Mouse (Mus musculus) lung, embryonic 16.5 days (tissue): ENCODE results near the gene Fam205a2. TPM values are rescaled to one million over a fixed set of nuclear protein-coding genes. Genes with fewer than 3 reads are reported as not detected.
"Not testable (repeated sequence)": the region's sequence is repeated elsewhere in the genome, so short reads cannot be mapped to it uniquely, and the experiment has no call there.

ENCODE experiments used
- ATAC-seq: fragments of 200-750 bp; cut with Nextera tagmentation; 2 replicates; pipeline ENCODE4 v1.8.0; 2017; ENCODE audit warnings: low read depth, mild to moderate bottlenecking, moderate library complexity
- H3K27ac ChIP-seq: fragments of 300-500 bp; sonication (generic); 2 replicates; pipeline ENCODE4 v1.5.1; 2014; ENCODE audit warnings: mild to moderate bottlenecking, control low read depth, low read length
- H3K27me3 ChIP-seq: fragments of 300-500 bp; sonication (generic); 2 replicates; pipeline ENCODE4 v1.6.1; 2014; ENCODE audit warnings: low read depth, low read length, mixed read lengths; ENCODE audit not compliant: control insufficient read depth, insufficient read depth
- H3K36me3 ChIP-seq: fragments of 300-500 bp; sonication (generic); 2 replicates; pipeline ENCODE4 v1.6.1; 2014; ENCODE audit warnings: low read length; ENCODE audit not compliant: control insufficient read depth, insufficient read depth
- H3K4me1 ChIP-seq: fragments of 300-500 bp; sonication (generic); replicated peaks from 2 replicates; pipeline ENCODE4 v1.6.1; 2014; ENCODE audit warnings: low read length, mixed read lengths; ENCODE audit not compliant: control insufficient read depth, insufficient read depth
- H3K4me2 ChIP-seq: fragments of 300-500 bp; sonication (generic); 2 replicates; pipeline ENCODE4 v1.6.1; 2014; ENCODE audit warnings: low read depth, low read length, control low read depth
- H3K4me3 ChIP-seq: fragments of 300-500 bp; sonication (generic); 2 replicates; pipeline ENCODE4 v1.5.1; 2014; ENCODE audit warnings: mild to moderate bottlenecking, low read length, control low read depth
- H3K9ac ChIP-seq: fragments of 300-500 bp; sonication (generic); 2 replicates; pipeline ENCODE4 v1.6.1; 2014; ENCODE audit warnings: low read length, control low read depth
- H3K9me3 ChIP-seq: fragments of 300-500 bp; sonication (generic); 2 replicates; pipeline ENCODE4 v1.6.1; 2016; ENCODE audit warnings: low read length; ENCODE audit not compliant: control insufficient read depth
- WGBS: fragments of 180-500 bp; shearing (Covaris S2); extraction: QIAGEN DNeasy Blood & Tissue Kit; methylation state at CpG from one replicate; pipeline ENCODE4 v1.1.7; 2014; 5-methylcytosine and 5-hydroxymethylcytosine counted together
- polyA plus RNA-seq: library from polyadenylated mRNA; unstranded; fragments of >200 nt; fragmentation: Nextera tagmentation; extraction: Ambion mirVana; gene quantifications from 2 replicates; pipeline ENCODE4 v1.2.1, GENCODE M21; 2015

Gene Fam205a2
- 0.15 TPM in 1 of 2 replicates, not detected in the other for polyA plus RNA-seq

DNA sequence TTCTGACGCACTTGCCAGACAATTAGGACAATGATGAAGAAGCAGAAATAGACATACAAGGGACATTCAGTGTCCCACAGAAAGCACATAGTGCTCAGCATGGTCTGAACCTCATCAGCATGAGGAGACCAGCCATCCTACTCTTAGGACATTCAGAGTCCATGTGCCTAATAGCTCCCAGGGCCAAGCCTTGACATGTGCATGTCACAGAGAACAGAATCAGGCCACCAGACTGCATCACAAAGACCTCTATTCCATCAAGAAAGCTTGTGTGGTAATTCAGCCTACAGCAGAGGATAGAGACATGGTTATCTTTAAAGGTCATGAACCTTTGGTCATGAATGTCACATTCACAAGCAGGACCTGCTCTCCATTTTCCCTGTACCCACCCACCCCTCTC is at the start of gene Fam205a2:
Fam205a2 (minus strand) TSS at position 101 of the 400 bp plus-strand sequence.
- H3K27me3 ChIP-seq, H3K4me3 ChIP-seq, H3K36me3 ChIP-seq, ATAC-seq, H3K4me1 ChIP-seq, H3K4me2 ChIP-seq, H3K9me3 ChIP-seq, H3K27ac ChIP-seq, H3K9ac ChIP-seq: not testable (repeated sequence)
- WGBS = no CpG with 5 or more reads among the region's 1 CpGs

Other genes starting within 250 kb of the Fam205a2 start
- not detected in 2 replicates for gene Gm21953, start 233.9 kb downstream of the Fam205a2 start, polyA plus RNA-seq
- gene Fam205a3, start 209.8 kb downstream of the Fam205a2 start, polyA plus RNA-seq = 0.15 TPM in 1 of 2 replicates, not detected in the other
- not detected in 2 replicates for gene Gm21586, start 88.8 kb downstream of the Fam205a2 start, polyA plus RNA-seq
- gene Gm2163, start 61.4 kb downstream of the Fam205a2 start, polyA plus RNA-seq = 0.08 TPM in 1 of 2 replicates, not detected in the other
- gene Gm10591, start 84.0 kb upstream of the Fam205a2 start, polyA plus RNA-seq = 1.0 TPM in 1 of 2 replicates, not detected in the other
- gene Gm2564, start 101.5 kb upstream of the Fam205a2 start, polyA plus RNA-seq = 0.77 TPM in 1 of 2 replicates, not detected in the other
- gene Ccl27b, start 127.1 kb upstream of the Fam205a2 start, polyA plus RNA-seq = not detected in 2 replicates
- not detected in 2 replicates for gene Il11ra2, start 133.7 kb upstream of the Fam205a2 start, polyA plus RNA-seq
- gene 4930578G10Rik, start 207.4 kb upstream of the Fam205a2 start, polyA plus RNA-seq = not detected in 2 replicates
- gene Ccl19, start 228.4 kb upstream of the Fam205a2 start, polyA plus RNA-seq = not detected in 2 replicates
- gene Ccl21a, start 245.8 kb upstream of the Fam205a2 start, polyA plus RNA-seq = 74.8 and 78.1 TPM in 2 replicates